Mouse (Mus musculus) lung, adult 2 months (tissue): Measurements from ENCODE around the gene Arhgap28.

Source experiments
- CTCF ChIP-seq: fragments of 200-500 bp; IDR thresholded peaks from 2 replicates; pipeline ENCODE4 v1.5.1; 2011; ENCODE audit warnings: mild to moderate bottlenecking, low read length, control low read depth; ENCODE audit not compliant: insufficient read depth
- POLR2A ChIP-seq: fragments of 200-500 bp; IDR thresholded peaks from 2 replicates; pipeline ENCODE4 v1.6.1; 2011; ENCODE audit warnings: low read depth, mild to moderate bottlenecking, control low read depth, low read length, borderline replicate concordance; ENCODE audit errors: extremely low read depth

DNA sequence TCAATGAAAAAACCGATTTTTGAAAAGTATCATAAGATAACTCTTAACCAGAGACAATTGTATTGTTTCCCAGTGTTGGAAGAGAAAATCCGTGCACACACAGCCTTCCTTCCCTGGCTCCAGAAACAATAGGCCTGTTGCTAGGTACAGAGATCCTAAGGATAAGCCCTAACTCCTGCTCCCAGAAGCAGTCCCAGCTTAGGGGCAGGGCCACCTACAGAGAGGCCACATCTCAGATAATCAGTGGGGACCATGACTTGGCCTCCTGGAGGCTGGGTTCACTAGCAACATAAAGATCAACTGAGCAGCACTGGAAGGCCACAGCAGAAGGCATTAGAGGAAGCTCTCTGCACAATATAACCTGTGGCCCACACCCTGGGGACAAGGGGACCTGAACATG lies 27.5 kb downstream of the Arhgap28 start:
- TF ChIP-seq CTCF (no peak), POLR2A (no peak)
